Mouse (Mus musculus): ENCODE data around the gene Dnajb11. TPM values are rescaled to one million over a fixed set of nuclear protein-coding genes. Genes with fewer than 3 reads are reported as not detected.

Dnajb11 gene
- 73.0 and 89.5 TPM in 2 replicates for polyA plus RNA-seq (2014; fragmentation: Nextera tagmentation; extraction: Ambion mirVana)

DNA sequence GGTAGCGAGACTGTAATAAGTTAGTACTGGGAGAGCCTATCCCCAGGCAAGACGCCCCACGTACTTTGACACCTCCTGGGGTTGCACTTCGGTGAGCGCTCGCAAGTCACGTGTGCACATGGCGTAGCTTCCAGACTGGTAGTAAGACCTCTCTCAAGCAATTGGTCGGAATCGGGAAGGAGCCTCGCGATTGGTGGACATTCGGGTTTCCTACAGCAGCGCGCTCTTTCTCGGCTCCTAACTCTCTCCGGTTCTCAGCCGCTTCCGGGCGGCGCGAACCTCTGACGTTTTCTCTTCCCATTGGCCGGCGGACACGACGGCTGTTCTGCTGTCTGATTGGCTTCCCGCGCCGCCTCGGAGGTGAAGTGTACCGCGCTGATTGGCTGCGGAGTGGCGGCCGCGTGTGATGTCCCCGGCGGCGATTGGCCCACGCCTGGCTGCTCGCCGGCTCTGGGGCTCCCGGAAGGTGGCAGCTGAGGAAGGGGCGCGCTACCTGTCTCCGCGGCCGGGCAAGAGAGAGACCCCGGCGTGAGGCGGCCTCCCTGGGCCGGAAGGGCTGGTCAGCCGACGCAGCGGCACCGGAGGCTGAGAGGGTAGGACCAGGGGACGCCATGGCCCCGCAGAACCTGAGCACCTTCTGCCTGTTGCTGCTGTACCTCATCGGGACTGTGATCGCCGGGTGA, at the start of gene Dnajb11, which contains the start of gene Tbccd1:
Dnajb11 (plus strand) TSS at position 415 of the 683 bp plus-strand sequence.
Tbccd1 (minus strand) TSS at position 239 of the 683 bp plus-strand sequence.
- ATAC-seq (ENCODE audit: low FRiP score, low TSS enrichment), result peak; percentile 99
- WGBS, result under 1% methylated on average over 62 of the region's 62 CpGs

GRCm38 (mm10) chr16:22811477-22811876, 46.2 kb upstream of the Dnajb11 start, which contains the start of gene Crygs:
Gene Crygs (minus strand): TSS chr16:22811577.
- Histone ChIP-seq H3K9ac (replicated peaks; ENCODE audit: low read length) (no peak within 1 kb of the TSS), H3K4me2 (ENCODE audit: low read length) (no peak within 1 kb of the TSS), H3K9me3 (ENCODE audit: control insufficient read depth, low read length) (no peaks in the 10 kb centered on the region), H3K4me1 (ENCODE audit: control insufficient read depth, insufficient read depth, low read length) (no peaks in the 10 kb centered on the region), H3K27me3 (ENCODE audit: control insufficient read depth, insufficient read depth, low read length) (peaks cover 5% of the 10 kb centered on the region; the same call in 1 of the 2 replicates), H3K4me3 (replicated peaks; ENCODE audit: low read depth, low read length) (no peak within 1 kb of the TSS), H3K27ac (replicated peaks; ENCODE audit: low read depth, low read length) (no peak within 1 kb of the TSS), H3K36me3 (ENCODE audit: control insufficient read depth, insufficient read depth, low read length) (peaks cover 6% of the 10 kb centered on the region; the same call in 1 of the 2 replicates)
- no peak for DNase-seq
- no peak for ATAC-seq (ENCODE audit: low FRiP score, low TSS enrichment)
- WGBS, result 82% methylated on average over 2 of the region's 2 CpGs

More for the DNA sequence above, at the start of gene Dnajb11, which contains the start of gene Tbccd1:
- H3K27ac ChIP-seq (replicated peaks; ENCODE audit: low read depth, low read length), result peak within 1 kb of the TSS; percentile 72
- H3K4me1 ChIP-seq (ENCODE audit: control insufficient read depth, insufficient read depth, low read length), result peaks cover 16% of the 10 kb centered on the region
- H3K4me2 ChIP-seq (ENCODE audit: low read length), result peak within 1 kb of the TSS; percentile 88
- no peaks in the 10 kb centered on the region for H3K27me3 ChIP-seq (ENCODE audit: control insufficient read depth, insufficient read depth, low read length)
- H3K4me3 ChIP-seq (replicated peaks; ENCODE audit: low read depth, low read length), result peak within 1 kb of the TSS; percentile 84
- H3K9ac ChIP-seq (replicated peaks; ENCODE audit: low read length), result peak within 1 kb of the TSS; percentile 75
- H3K9me3 ChIP-seq (ENCODE audit: control insufficient read depth, low read length), result no peaks in the 10 kb centered on the region
- H3K36me3 ChIP-seq (ENCODE audit: control insufficient read depth, insufficient read depth, low read length), result peaks cover 15% of the 10 kb centered on the region
- DNase-seq, result peak; percentile 99

DNA sequence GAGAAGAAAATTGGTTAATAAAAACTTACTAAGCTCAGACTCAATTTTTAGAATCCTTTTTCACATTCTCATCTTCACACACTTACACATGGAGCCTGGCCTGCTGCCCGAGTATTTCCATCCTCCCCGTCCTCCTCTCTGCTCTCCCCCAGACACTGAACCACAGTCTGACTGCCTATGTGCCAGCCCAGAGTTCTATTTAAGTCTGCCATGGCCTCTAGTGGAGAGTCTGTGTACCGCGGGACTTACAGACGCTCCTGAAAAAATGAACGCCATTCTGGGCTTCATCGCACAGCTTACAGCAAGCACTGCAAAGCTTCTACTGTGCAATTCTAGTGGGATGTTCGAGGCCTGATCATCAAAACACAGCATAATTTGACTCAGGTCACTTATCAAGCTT, 36.9 kb upstream of the Dnajb11 start:
- peak; percentile 62 for DNase-seq
- Histone ChIP-seq H3K36me3 (ENCODE audit: control insufficient read depth, insufficient read depth, low read length) (peaks cover 12% of the 10 kb centered on the region), H3K27me3 (ENCODE audit: control insufficient read depth, insufficient read depth, low read length) (no peaks in the 10 kb centered on the region), H3K4me1 (ENCODE audit: control insufficient read depth, insufficient read depth, low read length) (no peaks in the 10 kb centered on the region), H3K9me3 (ENCODE audit: control insufficient read depth, low read length) (no peaks in the 10 kb centered on the region), H3K4me2 (ENCODE audit: low read length) (no peak overlapping the region), H3K9ac (replicated peaks; ENCODE audit: low read length) (no peak overlapping the region), H3K4me3 (replicated peaks; ENCODE audit: low read depth, low read length) (no peak overlapping the region), H3K27ac (replicated peaks; ENCODE audit: low read depth, low read length) (no peak overlapping the region)
- no peak for ATAC-seq (ENCODE audit: low FRiP score, low TSS enrichment)
- WGBS, result 49% methylated on average over 8 of the region's 8 CpGs

DNA sequence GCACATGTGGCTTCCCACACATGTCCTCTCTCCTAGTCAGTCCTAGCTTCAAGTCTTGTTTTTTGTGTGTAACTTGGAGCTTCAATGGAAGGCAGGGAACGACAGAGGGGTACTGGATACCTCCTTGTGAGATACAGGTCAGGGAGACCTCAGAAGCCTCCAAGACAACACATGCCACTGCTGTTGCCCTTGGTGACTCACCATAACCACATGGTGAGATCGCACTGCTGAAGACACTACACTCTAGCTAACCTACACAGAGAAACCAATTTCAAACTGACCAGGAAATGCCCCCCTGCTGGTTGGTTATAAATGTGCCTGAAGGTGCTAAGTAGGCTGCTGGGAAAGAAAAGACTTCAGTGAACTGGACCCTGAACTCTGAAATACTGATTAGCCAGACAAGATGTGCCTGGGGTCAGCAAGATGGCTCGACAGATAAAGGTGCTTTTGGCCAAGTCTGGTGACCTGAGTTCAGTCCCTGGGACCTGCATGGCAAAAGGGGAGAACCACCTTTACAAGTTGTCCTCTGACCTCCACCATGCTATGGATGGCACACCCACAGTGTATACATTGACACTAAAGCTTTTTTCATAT, 24.6 kb upstream of the Dnajb11 start:
- Histone ChIP-seq H3K4me2 (ENCODE audit: low read length) (no peak overlapping the region), H3K4me1 (ENCODE audit: control insufficient read depth, insufficient read depth, low read length) (no peaks in the 10 kb centered on the region), H3K9ac (replicated peaks; ENCODE audit: low read length) (no peak overlapping the region), H3K9me3 (ENCODE audit: control insufficient read depth, low read length) (no peaks in the 10 kb centered on the region), H3K4me3 (replicated peaks; ENCODE audit: low read depth, low read length) (no peak overlapping the region), H3K36me3 (ENCODE audit: control insufficient read depth, insufficient read depth, low read length) (0 out of 2 replicates have a peak, but pooled peaks cover 5% of the 10 kb centered on the region), H3K27ac (replicated peaks; ENCODE audit: low read depth, low read length) (no peak overlapping the region), H3K27me3 (ENCODE audit: control insufficient read depth, insufficient read depth, low read length) (no peaks in the 10 kb centered on the region)
- WGBS, result 92% methylated on average over 3 of the region's 3 CpGs
- DNase-seq, result no peak
- no peak for ATAC-seq (ENCODE audit: low FRiP score, low TSS enrichment)

GRCm38 (mm10) chr16:22839146-22839857, 18.3 kb upstream of the Dnajb11 start:
- H3K4me2 ChIP-seq (ENCODE audit: low read length), result no peak overlapping the region
- no peak overlapping the region for H3K9ac ChIP-seq (replicated peaks; ENCODE audit: low read length)
- WGBS, result 95% methylated on average over 3 of the region's 3 CpGs
- no peaks in the 10 kb centered on the region for H3K4me1 ChIP-seq (ENCODE audit: control insufficient read depth, insufficient read depth, low read length)
- peaks cover 6% of the 10 kb centered on the region; the same call in 1 of the 2 replicates for H3K36me3 ChIP-seq (ENCODE audit: control insufficient read depth, insufficient read depth, low read length)
- no peak overlapping the region for H3K27ac ChIP-seq (replicated peaks; ENCODE audit: low read depth, low read length)
- H3K9me3 ChIP-seq (ENCODE audit: control insufficient read depth, low read length), result no peaks in the 10 kb centered on the region
- ATAC-seq (ENCODE audit: low FRiP score, low TSS enrichment), result no peak
- no peak overlapping the region for H3K4me3 ChIP-seq (replicated peaks; ENCODE audit: low read depth, low read length)
- no peaks in the 10 kb centered on the region for H3K27me3 ChIP-seq (ENCODE audit: control insufficient read depth, insufficient read depth, low read length)
- DNase-seq, result no peak

- H3K4me3 ChIP-seq (replicated peaks; ENCODE audit: low read depth, low read length), result no peak overlapping the region
- H3K4me1 ChIP-seq (ENCODE audit: control insufficient read depth, insufficient read depth, low read length), result no peaks in the 10 kb centered on the region; the same call in 1 of the 2 replicates
- no peaks in the 10 kb centered on the region for H3K27me3 ChIP-seq (ENCODE audit: control insufficient read depth, insufficient read depth, low read length)
- DNase-seq (no peak), ATAC-seq (ENCODE audit: low FRiP score, low TSS enrichment) (no peak)
- no peaks in the 10 kb centered on the region for H3K9me3 ChIP-seq (ENCODE audit: control insufficient read depth, low read length)
- no peak overlapping the region for H3K4me2 ChIP-seq (ENCODE audit: low read length)
- 94% methylated on average over 5 of the region's 5 CpGs for WGBS
- H3K9ac ChIP-seq (replicated peaks; ENCODE audit: low read length), result no peak overlapping the region
- H3K36me3 ChIP-seq (ENCODE audit: control insufficient read depth, insufficient read depth, low read length), result peaks cover 6% of the 10 kb centered on the region; the same call in 1 of the 2 replicates
- H3K27ac ChIP-seq (replicated peaks; ENCODE audit: low read depth, low read length), result no peak overlapping the region
Observed at GRCm38 (mm10) chr16:22842871-22843270, 14.8 kb upstream of the Dnajb11 start.

GRCm38 (mm10) chr16:22844061-22844801, 13.4 kb upstream of the Dnajb11 start:
- Histone ChIP-seq H3K9me3 (ENCODE audit: control insufficient read depth, low read length) (no peaks in the 10 kb centered on the region), H3K9ac (replicated peaks; ENCODE audit: low read length) (peak overlapping the region; percentile 80), H3K4me2 (ENCODE audit: low read length) (peak overlapping the region; percentile 74), H3K4me1 (ENCODE audit: control insufficient read depth, insufficient read depth, low read length) (no peaks in the 10 kb centered on the region; the same call in 1 of the 2 replicates), H3K27ac (replicated peaks; ENCODE audit: low read depth, low read length) (peak overlapping the region; percentile 43; the same call in 1 of the 2 replicates), H3K36me3 (ENCODE audit: control insufficient read depth, insufficient read depth, low read length) (peaks cover 6% of the 10 kb centered on the region; the same call in 1 of the 2 replicates), H3K27me3 (ENCODE audit: control insufficient read depth, insufficient read depth, low read length) (no peaks in the 10 kb centered on the region), H3K4me3 (replicated peaks; ENCODE audit: low read depth, low read length) (peak overlapping the region; percentile 47)
- peak; percentile 92 for ATAC-seq (ENCODE audit: low FRiP score, low TSS enrichment)
- 8% methylated on average over 26 of the region's 26 CpGs for WGBS
- peak; percentile 92 for DNase-seq

- ATAC-seq (ENCODE audit: low FRiP score, low TSS enrichment) (no peak), DNase-seq (no peak)
- Histone ChIP-seq H3K27ac (replicated peaks; ENCODE audit: low read depth, low read length) (0 out of 2 replicates have a peak overlapping the region, but pooled peaks have one; percentile 43), H3K27me3 (ENCODE audit: control insufficient read depth, insufficient read depth, low read length) (no peaks in the 10 kb centered on the region), H3K9ac (replicated peaks; ENCODE audit: low read length) (peak overlapping the region; percentile 80), H3K36me3 (ENCODE audit: control insufficient read depth, insufficient read depth, low read length) (peaks cover 6% of the 10 kb centered on the region; the same call in 1 of the 2 replicates), H3K9me3 (ENCODE audit: control insufficient read depth, low read length) (no peaks in the 10 kb centered on the region), H3K4me1 (ENCODE audit: control insufficient read depth, insufficient read depth, low read length) (no peaks in the 10 kb centered on the region; the same call in 1 of the 2 replicates), H3K4me2 (ENCODE audit: low read length) (peak overlapping the region; percentile 74), H3K4me3 (replicated peaks; ENCODE audit: low read depth, low read length) (peak overlapping the region; percentile 47)
- 75% methylated on average over 5 of the region's 5 CpGs for WGBS
Observed at GRCm38 (mm10) chr16:22844834-22845233, 12.8 kb upstream of the Dnajb11 start.

Data from midbrain, embryonic 14.5 days (tissue).